Mouse (Mus musculus) cerebellum, postnatal 25 days (tissue): ENCODE results near the gene Nudt22.
A peak's percentile ranks its signal among the peaks of the same experiment; 100 is the strongest.

Experiments
- DNase-seq, 2 experiments: peaks; one replicate each; pipeline ENCODE4 v3.0.0; 2021; ENCODE audit warnings: mixed read lengths in 2 of 2

The Nudt22 gene

DNA sequence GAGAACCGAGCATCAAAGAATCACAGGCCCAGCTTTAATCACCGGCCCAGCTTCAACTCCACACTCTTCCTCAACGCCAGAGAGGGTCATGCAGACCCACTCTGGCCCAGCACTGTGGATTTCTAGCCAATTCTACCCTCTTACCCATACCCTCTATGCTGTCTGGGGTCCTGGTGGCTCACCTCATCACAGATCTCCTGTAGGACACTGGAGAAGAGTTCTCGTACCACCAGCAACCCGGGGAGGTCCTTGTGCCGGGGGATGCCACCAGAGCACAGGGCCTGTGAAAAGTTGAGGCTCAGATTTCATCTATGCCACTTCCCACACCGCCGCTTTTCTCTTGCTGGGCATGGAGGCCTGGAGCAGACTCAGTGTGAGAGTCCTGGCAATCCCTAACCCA is 1.4 kb downstream of the Nudt22 start:
- DNase-seq = peak in 1 of 2 experiments; percentile 21

GRCm38 (mm10) chr19:6994002-6994401 is 1.9 kb downstream of the Nudt22 start:
- no peak for DNase-seq

GRCm38 (mm10) chr19:6993011-6993770 is 2.7 kb downstream of the Nudt22 start:
- no peak for DNase-seq

- peak; percentile 92 to 96 for DNase-seq
These were observed 3.7 kb downstream of the Nudt22 start, which contains the start of gene Dnajc4 for GRCm38 (mm10) chr19:6992011-6992858. Gene Dnajc4, minus strand, starts transcription at chr19:6992572.

GRCm38 (mm10) chr19:6991166-6991565 is 4.8 kb downstream of the Nudt22 start:
- peak in 1 of 2 experiments; percentile 18 for DNase-seq

DNA sequence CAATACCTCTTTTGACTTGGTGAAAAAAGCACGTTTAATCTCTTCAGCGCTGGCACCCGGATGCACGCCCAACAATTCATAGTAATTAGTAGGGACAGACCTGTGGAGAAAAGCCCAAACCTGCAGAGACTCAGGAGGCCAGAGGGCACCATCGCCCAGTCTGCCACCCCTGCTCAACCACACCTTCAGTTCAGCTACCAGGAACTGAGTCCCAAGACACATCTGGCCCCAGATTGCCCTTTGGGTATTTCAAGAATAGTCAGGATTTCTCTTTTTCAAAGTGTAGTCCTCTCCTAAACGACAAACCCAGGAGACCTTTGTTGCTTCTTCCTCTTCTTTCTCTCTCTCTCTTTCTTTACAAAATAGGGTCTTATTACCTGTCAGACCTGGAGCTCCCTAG is 5.2 kb downstream of the Nudt22 start:
- peak in 1 of 2 experiments; percentile 17 for DNase-seq

DNA sequence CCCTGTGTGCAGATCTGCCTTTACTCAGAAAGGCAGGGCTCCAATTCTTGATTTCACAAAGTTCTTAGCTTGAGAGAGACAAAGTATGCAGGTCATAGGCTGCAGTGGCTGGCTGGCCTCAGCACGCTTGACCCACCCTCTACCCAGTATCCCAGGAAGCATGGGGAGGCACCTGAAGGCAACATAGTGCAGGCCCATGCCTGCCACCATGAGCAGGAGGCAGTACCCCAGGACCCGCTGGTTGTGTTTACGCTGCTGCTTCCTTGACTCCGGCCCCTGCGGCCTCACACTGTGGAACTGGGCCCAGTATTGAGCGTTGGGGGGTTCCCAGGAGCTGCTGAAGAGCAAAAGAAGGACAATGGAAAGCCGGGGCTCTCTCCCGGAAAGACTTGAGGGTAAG is 6.7 kb downstream of the Nudt22 start:
- DNase-seq = peak in 1 of 2 experiments; percentile 17

GRCm38 (mm10) chr19:6987904-6988285 is 8.0 kb downstream of the Nudt22 start:
- no peak for DNase-seq

- peak; percentile 77 to 86 for DNase-seq
These were observed 8.6 kb downstream of the Nudt22 start, which contains the start of gene Vegfb for GRCm38 (mm10) chr19:6987061-6987903. Gene Vegfb, minus strand, starts transcription at chr19:6987651.

DNA sequence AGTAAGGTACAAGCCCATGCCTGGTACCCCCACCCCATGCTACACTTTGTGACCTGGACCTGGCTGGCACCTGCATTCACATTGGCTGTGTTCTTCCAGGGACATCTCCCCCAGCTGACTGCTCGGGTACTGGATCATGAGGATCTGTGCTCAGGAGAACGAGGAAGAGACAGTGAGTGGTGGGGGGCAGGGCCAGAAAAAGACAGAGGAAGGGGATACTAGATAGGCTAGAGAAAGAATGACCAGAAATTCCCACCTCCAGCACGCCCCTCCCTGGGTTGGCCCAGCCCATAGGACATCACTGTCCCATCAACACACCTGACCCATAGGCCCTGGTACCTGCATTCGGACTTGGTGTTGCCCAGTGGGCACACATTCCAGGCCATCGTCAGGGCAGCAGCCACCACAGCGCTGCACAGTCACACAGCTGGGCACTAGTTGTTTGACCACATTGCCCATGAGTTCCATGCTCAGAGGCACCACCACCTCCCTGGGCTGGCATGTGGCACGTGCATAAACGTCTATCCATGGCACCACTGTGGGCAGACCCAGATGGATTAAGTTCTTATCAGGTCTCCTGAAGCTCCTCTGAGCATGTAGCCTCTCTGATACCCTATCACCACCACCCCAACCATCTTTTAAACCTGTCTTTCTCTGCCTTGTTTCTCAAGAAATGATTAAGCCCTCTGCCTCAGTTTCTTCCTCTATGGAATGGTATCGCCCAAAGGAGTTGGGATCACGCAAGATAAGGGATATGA is 9.8 kb downstream of the Nudt22 start:
- DNase-seq = no peak

DNA sequence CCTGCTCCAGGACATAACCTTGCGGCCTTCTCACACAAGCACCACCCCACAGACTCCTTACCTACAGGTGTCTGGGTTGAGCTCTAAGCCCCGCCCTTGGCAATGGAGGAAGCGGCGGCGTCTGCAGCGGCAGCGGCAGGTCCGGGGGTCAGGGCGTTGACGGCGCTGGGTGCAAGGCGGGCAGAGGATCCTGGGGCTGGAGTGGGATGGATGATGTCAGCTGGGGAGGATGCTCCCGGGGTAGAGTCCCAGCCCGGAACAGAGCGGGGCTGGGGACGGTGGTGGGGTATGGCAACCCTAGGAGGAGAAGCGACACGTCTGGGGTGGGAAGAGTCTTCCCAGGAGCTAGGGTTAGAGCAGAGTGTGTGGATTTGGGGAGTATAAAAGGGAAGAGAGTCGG is 10.6 kb downstream of the Nudt22 start:
- peak in 1 of 2 experiments; percentile 36 for DNase-seq

- DNase-seq = no peak
These were observed 12.3 kb downstream of the Nudt22 start for GRCm38 (mm10) chr19:6983621-6984020.

DNA sequence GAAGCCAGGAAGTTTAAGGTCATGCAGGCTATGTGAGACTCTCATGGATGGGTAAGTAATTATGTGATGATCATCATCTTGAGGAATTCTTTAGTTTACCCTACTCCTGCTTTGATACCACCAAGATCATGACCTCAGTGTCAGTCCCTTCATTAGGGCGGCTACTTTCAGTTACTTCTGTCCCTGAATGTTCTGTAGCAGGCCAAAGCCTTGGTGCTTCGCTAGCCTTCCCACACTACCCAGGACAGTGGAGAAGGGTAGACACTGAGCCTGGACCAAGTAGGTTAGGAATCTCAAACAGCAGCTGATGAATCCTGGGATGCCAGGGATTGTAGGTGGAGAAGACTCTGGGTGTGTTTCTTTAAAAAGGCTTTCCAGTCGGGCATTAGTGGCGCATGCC is 14.5 kb downstream of the Nudt22 start:
- no peak for DNase-seq

DNA sequence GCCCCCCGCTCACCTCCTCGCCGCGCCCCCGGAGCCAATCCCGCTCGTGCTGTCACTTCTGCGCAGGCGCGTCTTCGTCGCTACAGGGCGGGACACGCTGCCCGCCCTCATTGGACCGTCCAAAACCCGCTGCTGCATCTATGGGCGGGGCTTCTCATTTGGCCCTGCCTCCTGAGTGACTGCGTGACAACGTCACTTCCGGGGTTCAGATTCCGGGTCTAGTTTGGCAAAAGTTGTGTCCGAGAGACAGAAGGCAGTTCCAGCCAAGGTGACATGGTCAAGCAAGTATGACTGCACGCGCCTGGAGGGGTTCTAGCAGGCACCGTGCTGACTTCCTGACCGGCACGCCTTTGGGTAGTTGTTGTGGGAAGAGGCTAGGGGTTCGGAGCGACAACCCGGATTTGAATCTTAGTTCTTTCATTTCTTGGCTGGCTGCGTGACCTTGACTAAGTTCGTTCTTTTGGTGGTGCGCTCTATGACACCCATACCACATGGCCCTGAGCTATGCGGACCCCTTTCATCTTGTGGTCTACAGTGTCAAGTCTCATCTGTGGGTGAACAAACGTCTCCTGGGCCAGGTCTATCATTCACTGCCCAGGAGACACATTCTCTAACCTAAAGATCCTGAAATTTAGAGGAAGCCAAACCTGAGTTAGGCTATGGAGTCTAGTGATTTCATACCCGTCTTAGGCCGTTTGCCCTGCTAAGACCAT is 15.4 kb downstream of the Nudt22 start, which contains the start of gene Fkbp2:
Fkbp2 (minus strand) TSS at position 121 of the 713 bp plus-strand sequence.
- DNase-seq = peak; percentile 99

DNA sequence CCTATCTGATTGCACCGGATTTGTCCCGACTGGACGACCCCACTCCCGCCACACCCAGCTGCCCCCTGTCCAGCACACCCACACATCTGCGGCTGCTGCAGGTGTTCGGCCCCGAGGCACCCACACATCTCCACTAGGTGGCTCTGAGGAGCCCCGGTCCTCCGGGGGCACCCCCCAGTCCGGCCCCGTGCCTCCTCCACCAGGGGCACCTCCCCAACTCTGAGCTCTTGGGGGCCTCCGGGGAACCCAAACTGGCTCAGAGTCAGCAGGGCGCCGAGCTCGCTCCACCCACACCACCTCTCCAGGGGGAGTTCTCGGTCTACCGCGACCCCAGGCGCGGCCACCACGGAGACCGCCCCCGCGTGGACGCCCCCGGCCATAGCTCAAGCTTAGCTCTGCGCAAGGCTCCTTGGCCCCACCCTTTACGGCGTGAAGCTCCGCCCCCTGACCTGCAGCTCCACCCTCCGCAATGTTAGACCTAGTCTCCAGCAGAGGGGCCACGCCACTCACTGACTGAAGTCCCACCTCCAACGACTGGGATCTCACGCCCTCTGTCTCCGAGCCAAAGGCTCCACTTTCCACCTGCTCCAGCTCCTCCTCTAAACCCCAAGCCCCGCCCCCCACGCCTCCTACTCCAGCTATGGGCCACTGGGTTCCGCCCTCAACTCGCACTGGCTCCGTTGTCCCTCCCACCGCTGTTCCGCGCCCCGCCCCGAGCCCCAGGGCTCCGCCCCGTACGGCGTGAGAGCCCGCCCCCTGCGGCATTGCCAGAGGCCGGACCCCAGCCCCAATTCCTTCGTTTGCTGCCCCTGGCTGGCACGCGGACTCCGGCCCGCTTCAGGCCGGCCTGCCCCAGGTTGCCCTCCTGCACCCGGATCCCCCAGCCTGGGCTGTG is 16.2 kb downstream of the Nudt22 start:
- peak; percentile 99 to 100 for DNase-seq

GRCm38 (mm10) chr19:6979001-6979479 is 16.9 kb downstream of the Nudt22 start:
- DNase-seq = peak; percentile 44 to 66

DNA sequence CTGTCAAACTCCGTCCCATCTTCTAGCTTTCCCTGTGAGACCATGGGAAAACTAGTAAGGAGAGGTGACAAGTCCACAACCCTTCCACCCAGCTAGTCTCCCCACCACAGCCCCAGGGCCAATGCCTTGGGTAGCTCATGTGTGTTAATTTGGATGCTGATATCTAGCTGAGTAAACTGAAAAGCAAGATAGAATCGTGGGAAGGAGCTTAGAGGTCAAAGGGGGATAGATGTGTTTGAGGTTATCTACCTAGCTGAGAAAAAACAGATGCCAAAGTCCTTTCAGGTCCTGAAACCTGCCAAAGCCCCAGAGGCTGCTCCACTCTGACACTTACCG is 17.3 kb downstream of the Nudt22 start:
- DNase-seq = no peak

DNA sequence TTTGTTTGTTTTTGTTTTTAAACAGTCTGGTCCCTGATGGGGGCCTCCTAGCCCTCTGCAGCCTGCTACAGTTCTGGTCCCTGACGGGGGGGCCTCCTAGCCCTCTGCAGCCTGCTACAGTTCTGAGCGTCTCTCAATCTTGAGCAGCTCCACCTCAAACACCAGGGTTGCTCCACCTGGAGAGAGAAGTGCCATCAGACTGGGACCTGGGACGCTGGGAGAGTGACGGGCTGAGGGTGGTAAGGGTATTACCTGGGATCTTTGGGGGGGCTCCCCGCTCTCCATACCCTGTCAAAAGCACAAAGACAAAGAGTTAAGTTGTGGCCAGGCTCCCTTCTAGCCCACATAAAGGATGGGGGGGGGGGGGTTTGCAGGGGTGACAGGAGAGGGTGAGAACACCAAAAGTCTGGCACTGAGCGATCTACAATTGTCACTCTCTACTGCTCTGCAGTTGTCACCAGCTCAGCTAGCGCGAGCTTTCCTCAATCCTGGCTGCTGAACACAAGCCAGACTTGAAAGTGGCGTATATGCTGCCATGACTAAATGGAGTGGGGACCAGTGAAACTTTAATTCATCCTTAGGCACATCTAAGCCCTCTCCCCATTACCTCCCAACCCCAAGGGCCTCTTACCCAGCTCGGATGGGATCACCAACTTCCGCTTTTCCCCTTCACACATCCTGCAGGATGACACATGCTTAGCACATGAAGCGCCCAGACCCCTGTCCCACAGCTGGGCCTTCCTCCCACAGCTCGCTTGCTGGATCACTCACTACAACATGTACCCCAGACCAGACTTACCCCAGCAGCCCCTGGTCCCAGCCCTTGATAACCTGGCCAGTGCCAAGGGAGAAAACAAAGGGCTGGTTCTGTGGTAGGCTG is 17.9 kb downstream of the Nudt22 start:
- no peak for DNase-seq
